Mouse (Mus musculus) kidney, postnatal 25 days (tissue): Measurements from ENCODE around the gene Olfr420.

ENCODE experiments used
- DNase-seq, 2 experiments: peaks; one replicate each; pipeline ENCODE4 v3.0.0; 2021; ENCODE audit warnings: mixed read lengths in 2 of 2

The Olfr420 gene

GRCm38 (mm10) chr1:174155333-174155732, at the start of gene Olfr420:
Gene Olfr420, plus strand, starts transcription at chr1:174155633.
- no peak for DNase-seq

DNA sequence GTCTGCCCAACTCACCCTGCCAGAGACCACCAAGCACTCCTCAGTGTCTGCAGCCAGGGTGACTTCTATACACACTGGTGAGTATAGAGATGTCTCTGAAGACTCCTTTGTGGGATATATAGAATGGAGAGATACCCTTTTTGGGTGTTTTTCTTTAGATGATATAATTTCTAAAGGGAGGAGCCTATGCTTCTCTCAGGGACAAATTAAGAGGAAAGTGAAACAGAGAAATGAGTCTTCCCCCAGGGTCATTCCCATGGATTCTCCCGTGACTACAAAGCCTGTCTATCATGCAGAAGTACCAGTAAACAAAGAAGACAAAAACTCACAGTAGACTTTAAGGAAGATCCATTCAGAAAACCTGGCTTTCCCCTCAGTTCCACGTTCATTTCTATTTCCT, 34.4 kb upstream of the Olfr420 start, which contains the start of gene Olfr231:
TSS of gene Olfr231 (minus strand) at position 101 of the 400 bp plus-strand sequence.
- DNase-seq = no peak

DNA sequence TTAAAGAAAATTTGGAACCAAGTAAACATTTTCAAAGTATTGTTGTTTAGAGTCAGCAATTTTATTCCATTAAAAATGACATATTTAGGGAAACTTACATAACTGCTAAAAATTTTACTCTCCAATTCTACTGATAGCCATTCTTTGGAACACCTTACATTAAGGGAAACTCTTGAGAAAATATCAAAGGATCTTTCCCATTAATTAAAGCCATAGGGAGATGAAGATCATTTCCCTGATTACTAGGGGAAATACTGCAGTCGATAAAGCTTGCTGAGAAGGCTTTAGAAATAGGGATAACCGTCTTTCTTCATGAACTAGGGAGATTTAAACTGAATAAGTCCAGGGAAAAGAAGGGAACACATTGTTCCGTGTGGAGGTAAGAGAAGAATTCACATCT, 24.2 kb upstream of the Olfr420 start, which contains the start of gene Olfr424:
TSS of gene Olfr424 (plus strand) at position 301 of the 400 bp plus-strand sequence.
- DNase-seq = no peak

GRCm38 (mm10) chr1:174131999-174132398, 23.4 kb upstream of the Olfr420 start:
- no peak for DNase-seq

DNA sequence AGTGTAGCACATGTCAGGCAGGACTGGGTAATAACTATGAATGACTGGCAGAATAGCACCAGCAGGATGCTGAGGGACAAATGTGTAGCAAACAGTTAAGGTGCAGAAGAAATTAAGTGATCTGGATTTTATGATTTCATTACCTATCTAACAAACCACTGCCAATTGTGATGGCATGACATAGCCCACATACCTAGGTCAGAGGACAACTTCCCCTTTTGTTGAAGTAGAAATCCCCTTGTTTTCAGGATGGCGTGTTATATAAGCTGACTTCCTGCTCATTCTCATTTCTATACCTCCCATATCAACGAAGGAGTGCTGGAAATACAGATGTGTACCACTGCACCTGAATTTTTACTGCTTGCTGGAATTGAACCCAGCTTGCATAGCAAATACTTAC, 14.0 kb upstream of the Olfr420 start:
- no peak for DNase-seq

DNA sequence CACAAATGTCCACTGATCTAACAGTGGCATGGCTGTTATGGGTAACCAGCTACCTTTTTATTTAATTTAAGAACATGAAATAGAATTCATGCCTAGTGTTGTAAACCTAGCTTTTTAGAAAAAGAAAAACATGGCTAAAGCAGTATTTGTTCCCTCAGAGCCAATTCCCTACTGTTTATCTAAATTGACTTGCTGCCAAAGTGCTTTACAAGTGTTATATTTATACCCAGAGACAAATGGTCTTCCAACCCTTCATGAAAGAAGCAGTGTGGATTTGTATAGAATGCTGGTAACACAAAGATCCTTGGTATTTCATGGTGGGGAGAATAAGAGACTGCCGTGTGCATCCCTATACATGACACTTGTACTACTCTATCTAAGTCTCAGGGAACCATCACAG, 8.7 kb upstream of the Olfr420 start:
- no peak for DNase-seq

- no peak for DNase-seq
Measured at GRCm38 (mm10) chr1:174149289-174149688, 6.1 kb upstream of the Olfr420 start.

- DNase-seq = no peak
Measured at GRCm38 (mm10) chr1:174157622-174158021, 2.2 kb downstream of the Olfr420 start.

DNA sequence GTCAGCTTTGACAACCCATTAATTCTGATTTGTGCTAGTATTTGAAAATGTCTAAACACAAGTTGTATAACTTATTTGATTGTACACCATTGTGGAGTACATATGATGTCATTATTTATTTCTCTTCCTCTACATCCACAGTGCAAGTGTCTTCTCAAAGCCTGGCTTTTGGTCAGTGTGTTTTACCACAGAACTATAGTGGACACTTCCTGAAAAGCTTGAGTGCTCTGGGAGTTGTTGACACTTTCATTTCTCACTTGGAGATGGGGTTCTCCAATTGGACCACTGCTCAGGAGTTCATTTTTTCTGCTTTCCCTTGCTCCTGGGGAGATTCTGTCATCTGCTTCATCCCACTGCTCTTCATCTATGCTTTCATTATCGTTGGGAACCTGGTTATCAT, 3.1 kb downstream of the Olfr420 start:
- no peak for DNase-seq

GRCm38 (mm10) chr1:174159095-174159494, 3.7 kb downstream of the Olfr420 start:
- no peak for DNase-seq

DNA sequence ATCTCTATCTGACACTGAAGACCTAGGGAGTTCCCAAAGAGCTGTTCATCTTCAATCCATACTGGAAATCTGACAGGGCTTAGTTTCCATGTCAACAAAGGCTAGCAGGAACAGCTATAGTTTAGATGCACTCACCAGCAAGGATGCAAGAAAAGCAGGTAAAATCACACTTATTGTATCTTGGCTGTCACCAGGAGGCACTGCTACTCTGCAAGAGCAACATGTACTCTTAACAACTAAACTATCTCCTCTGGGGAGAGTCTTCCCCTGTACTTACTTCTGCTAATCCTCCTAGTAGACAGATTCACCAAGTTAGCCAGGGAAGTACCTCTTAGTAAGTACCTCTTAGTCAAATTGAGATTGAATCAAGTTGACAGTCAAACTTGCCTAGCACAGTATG, 13.6 kb downstream of the Olfr420 start:
- DNase-seq = no peak

GRCm38 (mm10) chr1:174170706-174171501, 15.5 kb downstream of the Olfr420 start:
- no peak for DNase-seq

- DNase-seq = no peak
Measured at GRCm38 (mm10) chr1:174171537-174171936, 16.1 kb downstream of the Olfr420 start.

DNA sequence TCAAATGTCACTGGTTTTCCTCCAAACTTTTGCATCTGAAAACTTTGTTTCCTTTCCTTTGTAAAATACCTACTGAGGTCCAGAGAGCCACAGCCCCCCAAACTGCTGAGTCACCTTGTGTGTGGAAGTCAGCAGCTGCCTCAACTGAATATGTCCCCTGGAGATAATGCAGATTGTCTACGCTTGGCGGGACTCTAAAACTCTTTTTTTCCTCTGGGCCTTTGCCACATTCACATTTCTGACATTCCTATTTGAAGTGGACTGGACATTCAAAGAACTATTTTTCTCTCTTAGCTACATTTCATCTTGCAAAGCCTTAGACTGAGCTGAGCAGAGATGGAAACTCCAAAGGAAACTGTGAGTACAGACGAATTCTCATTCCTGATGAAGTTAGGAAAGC, 17.2 kb downstream of the Olfr420 start, which contains the start of gene Spta1:
TSS of gene Spta1 (plus strand) at position 172 of the 400 bp plus-strand sequence.
- DNase-seq = no peak

GRCm38 (mm10) chr1:174204699-174205098, 49.3 kb downstream of the Olfr420 start:
- DNase-seq = no peak
